Mouse (Mus musculus) liver, adult (tissue): Measurements from ENCODE around the gene Lrrc10.

ENCODE experiments used
- GATA4 ChIP-seq: IDR thresholded peaks from 2 replicates; pipeline ENCODE4 v1.6.1; 2014; ENCODE audit warnings: mild to moderate bottlenecking, low read length; ENCODE audit not compliant: insufficient replicate concordance

The Lrrc10 gene

DNA sequence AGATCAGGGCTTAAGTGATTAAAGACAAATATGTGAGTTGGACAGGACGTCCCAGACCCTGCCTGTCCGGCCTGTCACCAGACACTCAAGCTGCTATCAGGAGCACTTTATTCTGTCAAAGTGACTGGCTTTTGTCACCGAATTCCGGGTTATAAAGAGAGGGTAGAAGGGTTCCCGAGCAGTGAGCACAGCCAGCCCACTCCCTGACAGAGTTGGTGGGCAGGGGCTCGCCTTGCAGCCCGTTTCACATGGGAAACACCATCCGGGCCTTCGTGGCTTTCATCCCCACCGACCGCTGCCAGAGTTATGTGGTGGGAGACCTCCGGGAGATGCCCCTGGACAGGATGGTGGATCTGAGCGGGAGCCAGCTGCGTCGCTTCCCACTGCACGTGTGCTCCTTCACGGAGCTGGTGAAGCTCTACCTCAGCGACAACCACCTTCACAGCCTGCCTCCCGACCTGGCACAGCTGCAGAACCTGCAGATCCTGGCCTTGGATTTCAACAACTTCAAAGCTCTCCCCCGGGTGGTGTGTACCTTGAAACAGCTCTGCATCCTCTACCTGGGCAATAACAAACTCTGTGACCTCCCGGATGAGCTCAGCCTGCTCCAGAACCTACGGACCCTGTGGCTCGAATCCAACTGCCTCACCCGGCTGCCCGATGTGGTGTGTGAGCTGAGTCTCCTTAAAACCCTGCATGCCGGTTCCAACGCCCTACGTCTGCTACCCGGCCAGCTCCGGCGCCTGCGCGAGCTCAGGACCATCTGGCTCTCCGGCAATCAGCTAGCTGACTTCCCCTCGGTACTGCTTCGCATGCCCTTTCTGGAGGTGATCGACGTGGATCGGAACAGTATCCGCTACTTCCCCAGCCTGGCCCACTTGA is at the start of gene Lrrc10:
TSS of gene Lrrc10 (plus strand) at position 167 of the 882 bp plus-strand sequence.
- TF ChIP-seq GATA4, result no peak

DNA sequence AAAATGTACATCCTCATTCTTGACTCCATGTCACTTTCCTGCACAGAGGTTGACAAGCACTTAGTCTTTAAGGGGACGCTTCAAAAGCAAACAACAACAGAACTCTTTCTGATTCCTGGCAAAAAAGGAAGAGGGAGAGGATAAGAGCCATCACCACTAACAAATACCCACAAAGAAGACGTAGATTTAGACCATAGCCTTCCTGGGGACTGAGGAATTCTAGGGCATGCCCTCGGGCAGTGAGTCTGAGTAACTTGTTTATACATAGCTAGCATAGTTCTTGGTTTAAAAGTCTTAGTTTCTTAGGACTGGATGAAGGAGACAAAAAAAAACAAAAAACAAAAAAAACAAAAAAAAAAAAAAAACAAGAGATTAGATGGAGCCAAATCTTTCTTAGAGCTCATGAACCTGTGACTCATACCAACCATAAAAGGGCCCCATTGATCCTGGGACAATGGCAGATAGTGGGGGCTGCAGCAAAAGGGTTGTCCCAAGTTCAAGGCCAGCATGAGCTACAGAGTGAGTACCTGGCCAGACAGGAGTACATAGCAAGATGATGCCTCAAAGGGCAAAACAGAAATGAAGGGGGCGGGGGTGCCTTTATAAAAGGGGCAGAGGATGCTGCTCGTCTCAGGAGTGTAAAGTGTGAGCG is 49.4 kb upstream of the Lrrc10 start:
- TF ChIP-seq GATA4, result no peak

DNA sequence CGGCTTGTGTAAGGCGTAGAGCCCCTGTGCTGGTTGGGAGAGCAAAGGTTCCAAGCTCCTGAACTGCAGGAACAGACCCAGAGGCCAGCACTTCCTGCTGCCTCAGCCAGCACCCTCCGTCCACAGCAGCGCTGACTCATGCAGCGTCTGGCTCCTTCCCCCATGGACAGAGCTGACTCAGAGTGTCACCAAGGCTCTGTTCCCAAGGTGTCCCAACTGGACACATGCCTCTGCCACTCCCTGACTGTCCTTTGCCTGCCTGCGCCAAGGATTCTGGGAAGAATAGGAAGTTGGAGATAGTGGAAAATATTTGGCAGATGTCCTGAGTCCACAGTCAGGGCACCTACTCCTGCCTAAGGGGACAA is 48.9 kb upstream of the Lrrc10 start:
- peak; percentile 27; the same call in 1 of the 2 replicates for TF ChIP-seq GATA4

DNA sequence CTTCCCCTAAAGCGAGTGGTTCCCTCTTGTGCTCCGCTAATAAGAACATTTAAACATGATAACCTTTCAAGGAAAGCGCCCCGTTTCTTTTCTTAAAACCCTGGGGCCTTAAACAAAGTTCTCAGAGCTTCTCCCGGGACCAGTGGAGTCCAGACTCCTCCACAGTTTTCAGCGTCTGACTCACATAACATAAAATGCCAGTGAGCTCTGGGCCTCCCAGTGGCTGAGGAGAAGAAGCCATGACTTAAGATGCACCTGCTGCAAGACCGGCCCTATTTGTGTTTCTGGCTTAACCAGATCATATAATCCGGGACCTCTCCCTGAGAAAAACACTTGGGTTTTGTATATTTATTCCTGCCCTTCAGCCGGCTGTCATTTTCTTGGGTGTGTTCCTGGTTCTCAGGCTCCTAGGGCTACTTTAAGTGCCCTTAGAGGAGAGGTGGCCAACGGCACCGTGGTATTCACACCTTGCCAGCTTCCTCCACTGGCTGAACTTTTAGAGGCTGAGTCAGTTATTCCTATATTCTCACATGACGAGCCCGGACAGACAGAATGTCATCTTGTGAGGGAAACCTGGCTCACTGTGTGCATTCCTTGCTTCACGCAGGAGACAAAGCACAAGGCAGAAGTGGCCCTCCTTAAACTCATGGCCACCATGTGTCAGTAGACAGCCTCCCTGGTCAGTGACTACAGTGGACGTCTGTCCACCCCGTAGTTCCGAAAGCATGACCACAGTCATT is 46.3 kb upstream of the Lrrc10 start:
- no peak for TF ChIP-seq GATA4

DNA sequence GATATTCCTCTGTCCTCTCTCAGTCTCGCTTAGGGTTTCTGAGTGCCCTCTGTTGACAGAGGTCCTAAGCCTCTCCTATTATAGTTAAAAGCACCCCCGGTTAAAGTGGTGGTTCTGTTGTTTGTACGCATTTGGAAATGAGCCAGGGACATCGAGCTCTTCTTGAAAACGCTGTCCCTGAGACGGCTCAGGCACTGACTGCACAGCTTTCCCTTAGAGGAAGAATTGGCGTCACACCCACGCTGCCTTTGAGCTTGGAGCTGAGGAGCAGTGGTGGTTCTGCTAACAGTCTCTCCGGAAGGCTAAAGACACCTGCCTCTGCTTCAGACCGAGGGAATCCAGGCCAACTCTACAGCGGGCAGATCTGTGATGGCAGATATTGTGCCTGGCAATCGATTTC is 44.2 kb upstream of the Lrrc10 start:
- no peak for TF ChIP-seq GATA4

DNA sequence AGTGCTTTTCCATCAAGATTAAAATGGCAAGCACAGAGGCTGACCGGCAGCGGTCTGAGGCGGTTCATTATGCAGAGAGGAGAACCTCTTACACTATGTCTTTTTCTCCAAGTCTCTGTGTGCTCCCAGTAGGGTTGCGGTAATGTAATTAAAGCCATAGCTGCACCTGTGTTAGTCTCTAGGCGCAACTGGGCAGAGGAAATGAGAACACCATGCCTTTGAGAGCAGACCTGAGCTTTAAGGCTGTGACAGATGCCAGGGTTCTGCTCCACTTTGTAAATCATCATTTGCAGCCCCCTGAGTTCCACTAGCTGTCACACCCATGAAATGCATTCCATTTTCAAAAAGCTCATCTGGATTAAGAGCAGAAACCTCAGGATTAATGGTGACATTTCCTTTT is 40.4 kb upstream of the Lrrc10 start:
- no peak for TF ChIP-seq GATA4

DNA sequence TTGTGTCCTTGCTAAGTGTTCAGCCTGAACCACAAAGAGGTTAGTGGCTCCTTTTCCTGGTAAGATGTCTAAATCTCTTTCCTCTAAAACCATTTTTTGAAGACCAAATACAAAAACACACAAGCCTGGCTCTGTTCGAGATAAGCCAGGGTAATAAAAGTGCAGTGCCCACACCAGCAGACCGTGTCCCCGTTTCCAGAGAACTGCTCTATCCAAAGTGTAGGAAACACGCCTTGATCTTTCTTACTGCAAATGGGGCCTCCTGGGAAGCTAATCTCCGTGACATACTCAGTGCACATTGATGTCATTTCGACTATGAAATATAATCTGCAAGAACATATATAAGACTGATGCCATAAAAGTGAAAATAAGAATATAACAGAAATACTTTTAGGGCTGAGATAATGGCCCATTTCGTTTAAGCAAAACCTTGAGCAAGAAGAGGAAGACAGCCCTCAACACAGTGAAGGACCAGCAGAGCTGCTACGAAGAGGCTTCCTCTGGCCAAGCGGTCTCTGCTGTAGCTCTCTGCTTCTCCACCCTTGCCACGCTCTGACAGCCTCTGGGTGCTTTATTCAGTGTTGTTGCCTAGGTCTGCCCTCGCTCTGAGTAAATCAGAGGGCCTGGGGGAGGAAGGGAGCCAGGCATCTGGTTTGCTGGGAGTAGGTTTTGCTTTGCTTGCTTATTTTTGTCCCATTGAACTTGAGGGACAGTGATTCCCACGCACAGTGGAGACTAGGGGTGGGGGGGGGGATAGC is 39.3 kb upstream of the Lrrc10 start:
- no peak for TF ChIP-seq GATA4

DNA sequence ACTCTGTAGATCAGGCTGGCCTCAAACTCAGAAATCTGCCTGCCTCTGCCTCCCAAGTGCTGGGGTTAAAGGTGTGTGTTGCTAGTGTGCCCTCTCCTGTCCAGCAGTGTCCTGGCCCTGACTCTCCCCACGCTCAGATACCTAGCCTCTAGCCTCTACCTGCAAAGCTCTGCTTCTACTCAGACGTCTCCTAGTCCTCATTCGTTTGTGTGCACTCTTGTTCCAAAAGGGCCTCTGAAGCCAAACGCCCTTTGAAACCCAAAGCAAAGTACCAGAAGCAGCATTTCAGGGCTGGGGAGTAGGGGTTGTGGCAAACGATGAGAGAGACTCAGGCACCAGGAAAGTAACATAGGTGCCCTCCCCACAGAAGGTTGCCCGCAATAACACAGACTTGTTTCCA is 35.5 kb upstream of the Lrrc10 start:
- no peak for TF ChIP-seq GATA4

DNA sequence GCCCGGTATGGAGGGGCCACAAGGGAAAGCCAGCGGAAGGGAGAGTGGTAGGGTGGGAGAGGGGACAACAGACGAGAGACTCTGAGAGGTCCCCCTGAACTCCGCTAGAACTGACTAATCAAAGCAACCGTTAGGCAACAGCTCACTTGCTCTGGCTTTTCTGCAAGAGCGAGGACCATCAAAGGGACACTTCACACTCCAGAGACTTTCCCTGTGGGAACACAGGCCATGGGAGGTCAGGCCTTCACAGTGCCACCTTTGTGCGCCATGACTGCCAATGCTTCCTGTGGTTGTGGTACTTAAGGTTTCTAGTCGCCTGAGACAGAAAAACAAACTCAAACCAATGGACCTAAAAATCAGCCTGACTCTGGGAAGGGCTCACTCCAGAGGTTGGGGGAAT is 34.1 kb upstream of the Lrrc10 start:
- no peak for TF ChIP-seq GATA4

DNA sequence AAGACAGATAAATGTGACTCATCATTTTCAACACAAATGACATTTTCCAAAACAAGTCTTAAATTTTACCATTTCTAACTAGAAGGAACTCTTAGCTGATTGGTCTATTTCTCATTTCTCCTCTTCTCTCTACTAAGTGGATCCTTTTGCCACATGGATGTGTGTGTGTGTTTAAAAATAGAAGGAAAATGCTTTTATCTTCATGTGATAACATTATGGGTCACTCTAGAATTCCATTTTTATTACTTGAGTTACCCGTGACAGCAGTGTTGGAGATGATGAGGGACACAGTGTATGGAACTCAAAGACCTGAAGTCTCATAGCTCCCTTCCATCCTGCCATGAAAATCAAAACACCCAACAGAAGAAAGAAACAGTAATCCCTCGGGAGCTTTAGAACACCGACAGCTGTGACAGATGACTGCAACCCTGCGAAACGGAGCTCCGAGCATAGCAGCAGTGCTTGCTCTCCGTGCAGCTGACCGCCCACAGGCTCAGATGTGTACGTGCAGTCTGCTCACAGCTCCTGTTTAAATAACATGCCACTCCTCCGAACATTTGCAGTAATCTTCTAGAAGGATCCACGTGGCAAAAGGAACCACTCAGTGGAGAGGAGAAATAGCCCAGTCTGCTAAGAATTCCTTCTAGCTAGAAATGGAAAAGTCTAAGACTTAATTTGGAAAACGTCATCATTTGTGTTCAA is 31.3 kb upstream of the Lrrc10 start:
- no peak for TF ChIP-seq GATA4

DNA sequence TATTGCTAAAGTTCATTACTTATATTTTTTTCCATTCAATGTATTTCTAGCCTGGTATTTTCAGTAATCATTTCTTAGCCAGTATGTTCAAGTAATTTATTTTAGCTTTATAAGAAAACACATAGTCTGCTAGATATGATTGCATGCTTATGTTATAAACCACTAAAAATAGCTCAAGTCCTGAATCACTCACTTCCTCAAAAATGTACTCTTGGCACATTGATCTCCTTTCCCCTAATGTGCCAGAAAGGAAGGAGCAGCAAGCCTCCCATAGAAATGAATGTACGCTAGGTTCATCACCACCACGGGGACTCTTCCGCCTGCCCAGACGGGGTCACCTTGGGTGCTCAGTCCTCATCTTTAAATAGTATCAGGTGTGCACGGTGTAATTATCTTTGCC is 30.6 kb upstream of the Lrrc10 start:
- TF ChIP-seq GATA4, result no peak

DNA sequence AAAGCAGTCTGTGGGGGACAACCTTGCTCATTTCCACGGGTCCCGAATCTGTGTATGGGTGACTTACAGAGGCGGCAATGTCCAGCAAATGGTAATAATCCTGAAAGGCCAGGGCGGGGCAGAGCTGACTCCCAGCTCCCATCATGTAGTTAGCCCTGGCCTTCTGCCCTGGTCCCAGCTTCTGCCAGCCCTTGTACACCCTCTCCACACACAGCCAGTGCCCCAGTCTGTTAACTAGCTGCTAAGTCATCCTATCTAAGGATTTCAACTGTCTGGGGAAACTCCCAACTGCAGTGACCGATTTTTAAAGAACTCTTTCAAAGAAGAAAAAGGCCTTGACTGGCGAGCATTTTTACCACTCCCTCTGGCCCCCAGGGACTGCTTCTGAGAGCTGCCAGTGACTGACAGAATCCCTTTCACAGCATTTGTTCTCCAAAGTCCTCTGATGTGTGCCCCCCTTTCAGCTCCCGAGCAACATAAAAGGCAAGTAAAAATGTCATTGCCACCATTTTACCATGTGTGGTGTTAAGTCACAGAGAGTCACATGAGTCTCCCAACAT is 26.8 kb upstream of the Lrrc10 start:
- no peak for TF ChIP-seq GATA4

DNA sequence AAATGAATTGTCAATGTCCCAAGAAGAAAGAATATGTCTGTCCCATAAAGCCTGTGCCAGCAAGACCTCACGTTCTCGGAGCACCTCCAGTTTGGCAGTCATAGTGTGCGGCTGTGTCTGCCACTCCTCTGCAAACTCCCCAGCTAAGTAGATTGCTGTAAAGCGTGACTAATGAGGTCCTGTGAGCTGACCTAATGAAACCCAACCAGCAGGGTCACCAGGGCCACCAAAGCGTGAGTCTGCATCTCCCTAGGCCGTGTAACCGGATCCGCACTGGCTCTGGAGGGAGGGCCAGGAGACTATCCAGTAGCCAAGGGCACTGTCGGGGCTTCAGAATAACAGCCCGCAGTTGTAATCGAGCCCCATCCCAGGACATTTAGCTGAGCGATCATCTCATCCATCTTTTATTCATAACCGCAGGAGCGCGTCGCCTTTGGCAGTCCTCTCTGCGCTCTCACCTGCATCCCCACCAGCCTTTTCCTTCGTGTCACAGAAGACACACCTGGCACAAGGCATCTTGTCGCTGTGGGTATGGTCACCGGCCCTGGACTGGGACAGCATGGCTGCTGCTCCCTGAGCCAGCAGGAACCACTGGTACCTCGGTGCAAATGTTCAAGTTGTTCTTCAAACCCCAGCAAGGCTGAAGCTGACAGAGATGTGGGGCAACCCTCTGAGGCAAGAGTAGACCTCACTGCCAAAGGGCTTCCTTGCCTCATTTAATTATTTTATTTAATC is 24.0 kb upstream of the Lrrc10 start:
- TF ChIP-seq GATA4, result no peak

DNA sequence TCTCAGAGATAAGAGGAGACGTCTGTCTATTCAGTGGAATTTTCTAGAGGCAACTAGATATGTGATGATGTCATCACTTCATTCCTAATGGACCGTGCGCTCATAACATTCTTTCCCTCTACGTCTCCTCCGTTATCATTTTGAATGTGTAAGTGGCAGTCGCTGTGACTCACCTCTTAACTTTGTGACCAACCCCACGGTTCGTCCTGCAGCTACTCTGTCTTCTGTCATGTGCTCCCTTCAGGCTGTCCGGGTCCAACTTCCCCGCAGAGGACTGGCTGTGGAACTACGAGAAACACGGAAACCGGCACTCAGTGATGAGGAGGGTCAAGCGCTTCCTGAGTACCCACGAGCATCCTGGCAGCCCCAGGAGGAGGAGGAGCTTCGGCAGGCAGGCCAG is 21.4 kb upstream of the Lrrc10 start:
- TF ChIP-seq GATA4, result no peak
